Mouse (Mus musculus) ES-E14 (cell line): ENCODE results near the gene Gm45208.

Source experiments
- CHD2 ChIP-seq: IDR thresholded peaks from 2 replicates; pipeline ENCODE4 v1.6.1; 2014; ENCODE audit warnings: mild to moderate bottlenecking, low read depth, low read length, inconsistent platforms
- MAFK ChIP-seq: IDR thresholded peaks from 2 replicates; pipeline ENCODE4 v1.6.1; 2014; ENCODE audit warnings: mild to moderate bottlenecking, low read depth, low read length, inconsistent platforms; ENCODE audit not compliant: insufficient read depth
- ZC3H11A ChIP-seq: IDR thresholded peaks from 2 replicates; pipeline ENCODE4 v1.6.1; 2012; ENCODE audit warnings: low read depth, mild to moderate bottlenecking, inconsistent platforms, low read length, borderline replicate concordance
- ZNF384 ChIP-seq: IDR thresholded peaks from 2 replicates; pipeline ENCODE4 v1.6.1; 2012; ENCODE audit warnings: low read depth, low read length, inconsistent platforms

GRCm38 (mm10) chrX:7692862-7693261 is 29.2 kb upstream of the Gm45208 start:
- no peak for TF ChIP-seq ZC3H11A
- TF ChIP-seq MAFK, result no peak
- TF ChIP-seq ZNF384, result no peak
- no peak for TF ChIP-seq CHD2
